Mouse (Mus musculus) retina, adult 2 months (tissue): Measurements from ENCODE around the gene Emcn.

Experiments
- DNase-seq: peaks from one replicate; pipeline ENCODE4 v3.0.0-alpha.2; 2012; ENCODE audit warnings: low read depth, low spot score

Emcn gene

DNA sequence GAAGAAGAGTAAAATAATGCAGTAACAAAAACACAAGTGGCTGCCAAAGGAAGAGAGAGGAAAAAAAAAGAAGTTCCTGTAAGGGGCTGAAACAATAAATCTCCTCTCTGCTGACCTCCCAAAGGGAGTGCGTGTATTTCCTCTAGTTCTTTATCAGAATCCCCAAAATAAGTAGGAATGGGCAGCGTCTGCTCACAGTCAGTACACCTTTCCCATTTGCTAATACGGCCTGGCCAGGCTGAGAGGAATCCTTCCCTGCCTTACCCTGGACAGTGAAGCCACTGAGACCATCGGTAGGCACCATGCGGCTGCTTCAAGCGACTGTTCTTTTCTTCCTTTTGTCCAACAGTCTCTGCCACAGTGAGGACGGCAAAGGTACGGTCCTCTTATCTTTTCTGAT lies at the start of gene Emcn:
Gene Emcn (plus strand): TSS at position 130 of the 400 bp plus-strand sequence.
- no peak for DNase-seq

DNA sequence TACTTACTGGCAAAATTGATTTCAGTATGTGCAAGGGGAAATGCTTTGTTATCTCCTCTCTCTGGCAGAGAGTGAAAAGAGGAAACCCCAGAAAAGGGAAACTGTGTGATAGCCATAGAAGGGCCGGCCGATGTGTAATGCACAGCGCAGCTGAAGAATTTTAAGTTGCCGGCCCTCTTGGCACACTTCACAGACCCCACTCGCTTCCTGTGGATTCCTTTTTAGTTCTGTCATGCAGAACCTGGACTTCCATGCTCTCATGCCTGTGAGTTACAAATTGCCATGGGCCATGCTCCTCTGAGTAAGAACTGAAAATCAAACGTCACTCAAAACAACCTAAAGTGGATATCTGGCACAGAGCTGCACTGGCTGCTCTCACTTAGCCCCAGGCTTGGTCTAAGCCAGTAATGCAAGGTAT lies 47.7 kb upstream of the Emcn start:
- DNase-seq, result no peak

DNA sequence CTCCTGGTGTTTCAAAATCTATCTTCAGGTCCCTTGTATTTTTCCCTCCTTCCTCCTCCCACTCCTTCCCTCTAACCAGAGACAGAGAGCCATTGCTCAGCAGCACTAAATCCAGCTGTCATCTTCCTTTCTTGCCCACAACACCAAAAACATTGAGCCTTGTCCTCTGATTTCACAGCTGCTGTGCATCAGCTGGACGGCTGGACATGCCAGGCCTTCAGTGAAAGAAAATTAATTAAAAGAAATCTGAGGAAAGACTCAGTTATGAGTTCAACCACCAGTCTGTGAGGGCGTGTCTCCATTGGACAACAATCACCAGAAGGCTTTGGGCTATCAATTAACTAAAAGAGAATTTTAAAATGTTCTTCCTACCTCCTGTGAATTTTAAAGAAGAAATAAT lies 42.6 kb upstream of the Emcn start:
- no peak for DNase-seq

GRCm38 (mm10) chr3:137300210-137300609 lies 40.7 kb upstream of the Emcn start:
- no peak for DNase-seq

DNA sequence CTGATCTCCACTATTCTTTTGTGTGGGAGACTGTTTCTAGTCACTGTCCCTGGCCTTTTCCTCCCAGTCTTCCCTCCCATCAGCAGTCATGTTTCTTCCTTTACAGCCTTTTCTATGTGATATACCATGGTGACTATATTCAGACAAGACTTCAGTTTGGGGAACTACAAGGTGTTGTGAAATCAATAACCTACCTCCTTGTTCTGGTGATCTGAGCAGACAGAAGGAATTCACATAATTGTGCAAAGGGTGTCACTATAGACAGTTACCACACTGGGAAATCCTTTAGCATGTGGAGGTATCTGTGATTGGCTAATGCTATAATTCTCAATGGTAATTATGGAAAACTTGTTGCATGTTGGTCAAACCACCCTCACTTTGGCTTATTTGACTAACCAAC lies 39.7 kb upstream of the Emcn start:
- DNase-seq, result no peak

DNA sequence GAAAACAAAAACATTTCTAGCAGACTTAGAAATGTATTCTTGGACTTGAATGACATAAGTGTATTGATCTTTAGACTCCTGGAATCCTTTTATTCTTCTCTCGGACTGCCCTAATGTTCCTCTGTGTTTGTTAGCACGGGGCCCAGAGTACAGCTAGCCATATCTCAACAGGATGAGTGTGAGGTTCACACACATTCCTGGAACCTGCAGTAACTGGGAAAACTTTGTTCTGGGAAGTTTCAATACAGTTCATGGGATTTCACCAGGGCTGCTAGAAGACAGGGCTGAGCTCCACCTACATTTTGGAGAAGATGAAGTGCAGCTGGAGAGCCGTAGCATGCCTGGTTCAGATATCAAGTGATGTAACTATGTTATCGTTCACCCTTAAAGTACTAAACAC lies 38.1 kb upstream of the Emcn start:
- no peak for DNase-seq

DNA sequence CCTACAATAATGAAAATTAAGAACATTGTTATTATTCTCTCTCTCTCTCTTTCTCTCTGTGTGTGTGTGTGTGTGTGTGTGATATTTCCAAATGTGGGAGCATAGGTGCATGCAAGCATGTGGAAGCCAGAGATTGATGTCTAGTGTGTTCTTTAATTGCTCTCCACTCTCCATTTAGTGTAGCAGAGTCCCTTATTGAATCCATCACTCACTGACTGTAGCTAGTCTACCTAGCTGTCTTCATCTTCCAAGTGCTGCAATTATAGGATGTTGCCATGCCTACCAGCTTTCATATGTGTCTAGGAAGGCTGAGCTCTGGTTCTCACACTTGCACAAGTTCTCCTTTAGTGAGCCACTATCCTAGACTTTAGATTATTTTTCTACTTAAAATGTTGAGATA lies 30.9 kb upstream of the Emcn start:
- no peak for DNase-seq

DNA sequence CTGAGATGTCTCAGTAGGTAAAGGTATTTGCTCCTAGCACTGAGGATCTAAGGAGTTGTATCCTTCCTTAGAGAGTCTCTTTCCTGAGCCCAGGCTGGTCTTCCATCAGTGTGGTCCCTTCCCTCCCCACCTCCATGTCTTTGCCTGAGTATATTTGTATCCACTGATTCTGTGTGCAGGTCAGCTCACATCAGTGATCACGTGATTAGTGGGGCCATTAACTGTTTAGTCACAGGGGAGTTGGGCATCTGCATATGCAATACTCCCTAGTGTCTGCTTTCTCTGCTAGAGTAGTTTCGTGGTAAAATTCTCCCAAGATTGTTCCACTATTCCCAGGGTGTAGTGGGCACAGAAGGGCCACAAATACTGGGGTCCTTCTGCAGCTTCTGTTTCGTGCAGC lies 28.3 kb upstream of the Emcn start:
- DNase-seq, result no peak

GRCm38 (mm10) chr3:137313775-137314362 lies 27.0 kb upstream of the Emcn start:
- no peak for DNase-seq

DNA sequence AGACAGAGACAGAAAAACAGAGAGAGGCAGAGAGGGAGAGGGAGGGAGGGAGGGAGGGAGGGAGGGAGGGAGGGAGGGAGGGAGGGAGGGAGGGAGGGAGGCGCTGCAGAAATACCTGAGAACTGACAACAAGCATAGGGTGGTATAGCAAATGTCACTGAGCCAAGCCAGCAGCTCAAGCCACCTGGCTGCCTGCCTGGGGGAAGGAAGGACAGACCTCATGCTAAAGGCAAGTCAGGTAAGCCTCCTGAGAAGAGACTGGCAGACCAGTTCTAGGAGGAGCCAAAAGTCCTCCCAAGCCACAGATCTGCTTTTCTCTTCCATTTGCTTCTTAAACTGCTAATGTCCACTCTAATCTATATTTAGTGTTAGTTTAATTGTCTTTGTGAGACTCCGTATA lies 22.5 kb upstream of the Emcn start:
- DNase-seq, result no peak

DNA sequence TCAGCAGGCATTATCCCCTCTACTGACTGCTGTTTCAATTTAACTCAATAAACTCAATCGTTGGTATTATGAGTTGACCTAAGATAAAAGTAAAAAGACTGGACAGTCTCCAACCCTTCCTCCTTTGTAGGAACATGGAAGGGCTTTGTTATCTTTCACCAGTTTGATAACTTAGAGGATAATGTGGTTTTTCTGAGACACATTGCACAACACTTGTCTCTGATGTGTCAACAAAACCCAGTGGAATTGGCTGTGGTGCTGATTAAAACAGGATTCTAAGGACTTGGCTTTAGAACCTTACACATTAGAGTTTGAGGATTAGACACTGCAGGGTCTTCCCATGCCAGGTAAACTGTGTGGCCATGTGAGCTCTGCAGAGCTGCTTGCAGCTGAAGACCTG lies 20.9 kb upstream of the Emcn start:
- DNase-seq, result no peak

DNA sequence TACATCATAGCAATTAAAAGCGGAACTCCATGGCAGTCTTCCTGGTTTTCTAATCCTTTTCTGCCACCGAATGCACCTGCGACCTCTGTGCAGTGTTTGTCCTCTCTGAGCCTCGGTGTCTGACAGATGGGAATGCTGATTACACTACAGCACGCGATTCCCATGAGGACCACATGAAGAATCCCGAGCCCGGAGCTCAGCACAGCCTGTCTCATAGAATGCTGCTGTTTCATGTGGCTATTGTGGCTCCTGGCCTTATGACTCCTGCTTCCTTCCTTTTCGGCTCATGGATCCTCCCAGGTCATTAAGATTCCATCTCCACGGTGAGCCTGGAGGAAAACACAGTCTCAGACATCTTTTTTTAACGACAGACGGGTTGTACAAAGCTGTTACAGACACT lies 18.6 kb upstream of the Emcn start:
- no peak for DNase-seq

- no peak for DNase-seq
Measured at GRCm38 (mm10) chr3:137329898-137330297, 11.0 kb upstream of the Emcn start.

DNA sequence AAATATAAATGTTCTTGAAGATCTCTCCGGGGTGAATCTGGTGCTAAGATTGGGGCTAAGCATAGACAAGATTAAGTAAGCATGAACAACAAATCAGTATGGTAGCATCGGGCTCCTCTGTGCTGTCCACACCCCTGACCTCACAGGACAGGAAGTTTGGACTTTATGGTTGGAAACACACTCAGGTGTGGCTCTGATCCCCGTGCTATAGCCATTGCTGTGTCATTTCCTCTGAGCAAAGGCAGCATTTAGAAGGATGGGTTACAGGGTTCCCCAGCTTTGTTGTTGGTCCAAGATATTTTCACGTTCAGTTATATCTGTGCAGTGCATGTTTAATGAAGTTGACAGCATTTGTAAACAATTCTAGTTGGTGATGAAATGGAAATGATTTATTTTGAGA lies 9.9 kb upstream of the Emcn start:
- DNase-seq, result no peak

GRCm38 (mm10) chr3:137332531-137332930 lies 8.3 kb upstream of the Emcn start:
- DNase-seq, result no peak

DNA sequence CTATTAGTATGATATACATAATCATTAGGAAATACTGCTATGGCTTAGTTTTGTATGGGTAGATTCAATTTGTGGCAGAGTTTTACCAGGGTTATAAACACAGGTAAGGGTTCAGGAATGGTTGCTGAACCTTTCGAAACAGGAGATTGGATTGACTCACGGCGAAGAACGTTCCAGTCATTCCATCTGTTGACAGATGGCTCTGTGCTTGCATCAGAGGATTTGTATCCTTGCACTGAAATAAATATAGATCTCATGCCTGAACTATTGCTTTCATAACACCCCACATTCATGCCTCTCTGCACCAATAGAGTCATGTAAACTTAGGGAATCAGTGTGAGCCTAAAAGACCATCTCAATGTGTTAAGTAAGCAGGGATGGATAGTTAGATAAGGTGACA lies 4.9 kb upstream of the Emcn start:
- no peak for DNase-seq

DNA sequence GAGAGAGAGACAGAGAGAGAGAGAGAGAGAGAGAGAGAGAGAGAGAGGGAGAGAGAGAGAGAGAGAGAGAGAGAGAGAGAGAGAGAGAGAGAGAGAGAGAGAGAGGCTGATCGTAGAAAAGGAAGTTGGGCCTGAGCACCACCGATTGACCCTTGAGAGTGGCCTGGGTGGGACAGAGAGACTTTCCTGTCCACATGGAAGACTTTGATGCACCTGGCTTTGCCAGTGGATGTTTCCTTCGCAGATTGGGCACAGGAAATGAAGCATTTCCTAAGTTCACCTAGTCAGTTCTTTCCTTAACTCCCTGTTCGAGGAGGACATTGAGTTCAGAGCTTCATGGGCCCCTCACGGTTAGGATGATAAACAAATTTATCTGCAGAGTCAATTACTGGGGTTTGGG lies 2.6 kb downstream of the Emcn start:
- no peak for DNase-seq

DNA sequence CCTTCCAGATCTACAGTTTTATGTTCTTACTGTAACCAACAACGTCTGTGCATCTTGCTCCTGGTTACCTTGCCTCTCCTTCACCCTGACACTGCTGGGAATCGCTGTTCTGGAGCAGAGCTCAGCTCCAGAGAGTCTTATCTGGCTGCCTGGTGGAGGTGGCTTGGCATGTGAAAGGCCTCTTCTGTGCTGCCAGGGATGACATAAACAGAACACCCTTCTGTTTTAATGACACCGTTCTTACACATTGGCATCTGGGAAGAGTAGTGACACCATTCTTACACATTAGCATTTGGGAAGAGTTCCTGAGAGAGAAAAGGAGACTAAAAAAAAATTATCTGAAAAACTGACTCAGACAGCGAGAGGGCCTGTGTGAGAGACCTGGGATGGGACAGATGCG lies 11.0 kb downstream of the Emcn start:
- no peak for DNase-seq

- no peak for DNase-seq
Measured at GRCm38 (mm10) chr3:137356697-137357096, 15.8 kb downstream of the Emcn start.

GRCm38 (mm10) chr3:137367123-137367825 lies 26.4 kb downstream of the Emcn start:
- no peak for DNase-seq

DNA sequence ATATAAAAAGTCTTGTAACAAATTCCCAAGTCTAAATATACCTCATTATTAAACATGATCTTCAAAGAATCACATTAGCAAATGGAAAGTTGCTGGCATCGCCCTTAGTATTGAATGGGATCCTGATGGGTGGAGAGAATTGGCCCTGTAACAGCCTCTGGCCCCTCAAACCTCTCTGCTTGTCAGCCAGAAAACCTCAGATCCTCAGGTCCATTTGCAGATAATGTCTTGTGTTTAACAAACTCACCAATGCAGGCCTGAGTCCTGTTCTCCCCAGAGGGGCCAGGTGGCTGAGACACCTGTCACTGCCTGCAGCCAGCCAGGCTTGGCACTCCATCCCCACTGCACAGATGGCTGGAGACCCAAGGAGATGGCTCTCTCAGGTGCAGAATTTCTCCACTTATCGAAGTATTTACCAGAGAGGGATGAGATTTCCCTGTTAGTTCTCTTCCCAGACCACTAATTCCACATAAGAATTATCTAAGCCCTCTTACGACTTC lies 27.0 kb downstream of the Emcn start:
- no peak for DNase-seq

GRCm38 (mm10) chr3:137372854-137373253 lies 32.0 kb downstream of the Emcn start:
- no peak for DNase-seq

DNA sequence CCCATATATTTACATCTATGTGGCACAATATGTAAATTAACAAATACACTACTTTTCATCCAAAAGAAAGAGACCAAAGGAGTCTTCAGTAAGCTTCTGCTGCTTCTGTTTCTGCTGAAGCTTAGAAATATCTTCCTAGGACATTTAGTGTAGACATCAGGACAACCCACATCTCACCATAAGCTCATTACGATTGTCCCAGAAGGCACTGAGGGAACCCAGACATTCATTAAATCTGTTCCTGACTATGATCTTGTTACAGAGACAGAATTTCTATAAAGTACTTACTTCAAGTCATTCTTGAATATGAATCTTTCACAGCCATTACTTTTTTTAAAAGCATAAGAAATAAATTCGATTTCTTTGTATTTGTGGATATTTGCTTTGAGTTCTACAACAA lies 41.4 kb downstream of the Emcn start:
- no peak for DNase-seq

- DNase-seq, result no peak
Measured at GRCm38 (mm10) chr3:137395588-137395987, 54.7 kb downstream of the Emcn start.
